Mouse (Mus musculus) granulocyte monocyte progenitor cell, adult 5-6 weeks (primary cell): Measurements from ENCODE around the gene Pex12. TPM values are rescaled to one million over a fixed set of nuclear protein-coding genes. Genes with fewer than 3 reads are reported as not detected.
"Not testable (repeated sequence)": the region's sequence is repeated elsewhere in the genome, so short reads cannot be mapped to it uniquely, and the experiment has no call there.

ENCODE experiments used
- ATAC-seq: replicated peaks from 2 replicates; pipeline ENCODE4 v1.8.0; 2016; ENCODE audit warnings: mild to moderate bottlenecking, moderate TSS enrichment, inconsistent platforms; ENCODE audit not compliant: poor library complexity, severe bottlenecking
- total RNA-seq, 2 experiments: library from RNA; stranded (forward) in 1 of 2; stranded (reverse) in 1 of 2; fragments of 200-712, 200-1000 nt in 1 of 2; fragments of >200 nt in 1 of 2; fragmentation: Nextera tagmentation in 1 of 2; gene quantifications; 2 replicates each; pipeline ENCODE4 v1.2.3; 2014 to 2017

The Pex12 gene
- total RNA-seq (2014; fragmentation: Nextera tagmentation): 5.8 and 9.0 TPM in 2 replicates
- 6.3 and 6.6 TPM in 2 replicates for total RNA-seq (2017)

DNA sequence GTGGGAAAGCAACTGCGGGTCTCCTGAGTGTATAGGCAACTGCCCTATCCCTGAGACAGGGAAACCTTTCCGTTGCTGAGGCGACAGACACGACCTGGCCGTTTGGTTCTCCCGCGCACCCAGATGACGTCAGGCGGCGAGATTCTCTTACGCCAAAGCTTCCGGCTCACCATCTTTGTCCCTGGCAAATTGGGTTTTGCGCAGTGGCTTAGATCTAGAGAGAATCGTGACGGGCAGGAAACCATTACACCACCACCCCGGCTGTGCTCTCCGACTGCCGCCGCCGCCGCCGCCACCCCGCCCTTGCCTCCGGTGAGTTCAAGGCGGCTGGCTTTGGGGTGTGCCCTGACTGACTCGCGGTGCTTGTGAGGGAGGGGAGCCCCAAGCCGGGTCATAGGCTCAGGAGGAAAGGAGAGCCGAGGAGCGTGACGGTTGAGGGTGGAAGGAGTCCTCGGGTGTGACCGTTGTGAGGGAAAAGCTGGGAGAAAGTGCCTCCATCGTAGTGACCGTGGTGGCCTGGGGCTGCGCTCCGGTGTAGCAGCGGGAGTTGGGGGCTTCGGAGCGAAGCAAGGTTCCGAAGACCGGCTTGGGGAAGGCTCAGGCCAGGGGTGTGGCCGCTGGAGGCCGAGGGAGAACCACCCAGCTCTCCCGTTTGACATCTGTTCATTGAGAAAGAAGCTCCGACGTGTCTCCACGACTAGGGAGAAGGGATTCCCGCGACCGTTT lies at the start of gene Pex12:
Gene Pex12 (minus strand): TSS at position 61 of the 726 bp plus-strand sequence.
- ATAC-seq: peak; percentile 80

DNA sequence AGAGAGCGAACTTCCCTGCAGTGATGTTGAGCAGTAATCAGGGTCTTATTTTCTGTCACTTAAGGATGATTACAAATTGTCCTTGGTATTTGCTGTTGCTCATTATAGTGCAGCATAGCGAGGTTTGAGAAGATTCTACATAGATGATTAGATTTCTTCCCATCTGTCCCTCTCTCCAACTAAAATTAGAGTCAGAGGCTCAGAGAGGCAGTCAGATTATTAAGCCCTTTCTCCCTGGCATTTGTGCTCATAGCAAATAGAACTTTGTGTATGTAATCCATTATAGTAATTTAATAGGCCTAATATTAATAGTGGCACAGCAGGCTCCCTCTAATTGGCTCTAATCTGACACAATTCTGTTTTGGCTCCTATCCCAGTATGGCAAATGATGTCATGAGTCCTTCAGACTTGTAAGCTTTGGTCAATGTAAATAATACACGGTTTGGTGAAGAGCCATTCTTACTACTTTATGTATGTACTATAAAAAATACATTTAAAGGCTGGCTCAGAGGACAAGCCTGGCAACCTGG lies 39.4 kb upstream of the Pex12 start:
- ATAC-seq: no peak

DNA sequence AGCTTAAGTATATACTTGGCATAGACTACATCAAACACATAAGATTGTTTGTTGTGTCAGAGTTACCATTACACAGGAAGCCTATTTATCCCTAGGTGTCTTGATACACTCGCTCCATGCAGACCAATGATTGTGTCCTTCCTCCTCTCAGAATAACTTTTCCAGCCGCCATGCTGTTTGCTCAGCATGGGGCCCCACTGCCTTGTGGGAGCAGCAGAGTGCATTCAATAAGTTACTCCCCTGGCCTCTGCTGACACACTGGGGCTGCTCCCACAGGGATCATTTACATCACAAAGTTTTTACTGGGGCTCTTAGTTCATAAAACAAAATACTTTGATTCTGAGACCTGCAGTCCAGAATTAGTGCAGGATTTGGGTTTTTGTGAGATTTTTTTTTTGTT lies 37.3 kb upstream of the Pex12 start:
- ATAC-seq: no peak

DNA sequence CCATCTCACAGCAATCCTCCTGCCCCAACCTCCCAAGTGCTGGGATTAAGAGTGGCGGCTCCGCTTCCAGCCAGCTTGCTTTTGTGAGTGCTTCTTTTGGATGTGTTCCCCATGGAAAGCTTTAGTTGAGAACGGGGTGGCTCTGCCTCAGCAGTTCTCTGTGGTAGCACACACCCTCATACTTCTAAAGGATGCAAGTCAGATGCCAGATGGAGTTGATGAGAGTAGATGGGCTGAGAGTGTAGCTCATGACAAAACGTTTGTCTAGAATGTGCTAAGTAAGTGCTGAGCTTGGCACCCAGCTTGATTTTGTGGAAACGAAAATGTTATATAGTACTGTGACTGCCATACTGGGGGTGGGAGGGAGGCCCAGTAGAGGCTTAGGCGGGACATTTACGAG lies 33.4 kb upstream of the Pex12 start:
- no peak for ATAC-seq

DNA sequence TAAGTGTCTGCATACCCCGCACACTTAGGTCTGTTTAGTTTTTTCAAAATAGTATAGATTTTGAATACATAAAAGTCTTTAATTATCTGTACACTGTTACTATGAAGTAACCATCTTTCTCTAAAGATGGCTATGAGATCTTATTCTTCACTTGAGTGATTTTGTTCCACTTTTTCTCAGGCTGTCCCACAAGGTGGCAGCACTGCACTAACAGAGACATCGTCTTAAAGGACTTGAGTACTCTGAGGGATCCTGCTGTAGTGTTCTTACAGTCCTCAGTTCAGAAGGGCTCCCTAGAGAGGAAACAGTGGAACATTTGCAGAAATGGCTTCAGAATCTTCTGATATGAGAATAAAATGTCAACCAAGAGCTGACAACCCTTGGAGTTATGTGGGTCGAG lies 25.0 kb upstream of the Pex12 start:
- ATAC-seq: peak; percentile 46

DNA sequence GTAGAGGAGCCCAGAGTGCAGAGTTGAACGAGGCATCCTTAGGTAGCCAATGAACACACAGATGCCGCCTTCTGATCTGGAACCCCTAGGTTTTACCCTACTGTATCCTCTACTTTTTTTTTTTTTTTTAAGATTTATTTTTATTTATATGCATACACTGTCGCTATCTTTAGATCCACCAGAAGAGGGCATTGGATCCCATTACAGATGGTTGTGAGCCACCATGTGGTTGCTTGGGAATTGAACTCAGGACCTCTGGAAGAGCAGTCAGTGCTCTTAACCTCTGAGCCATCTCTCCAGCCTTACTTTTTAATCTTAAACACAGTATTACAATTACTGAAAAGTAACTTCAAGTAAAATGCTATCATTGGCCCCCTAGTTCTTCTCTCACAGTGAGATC lies 24.3 kb upstream of the Pex12 start:
- not testable (repeated sequence) for ATAC-seq

DNA sequence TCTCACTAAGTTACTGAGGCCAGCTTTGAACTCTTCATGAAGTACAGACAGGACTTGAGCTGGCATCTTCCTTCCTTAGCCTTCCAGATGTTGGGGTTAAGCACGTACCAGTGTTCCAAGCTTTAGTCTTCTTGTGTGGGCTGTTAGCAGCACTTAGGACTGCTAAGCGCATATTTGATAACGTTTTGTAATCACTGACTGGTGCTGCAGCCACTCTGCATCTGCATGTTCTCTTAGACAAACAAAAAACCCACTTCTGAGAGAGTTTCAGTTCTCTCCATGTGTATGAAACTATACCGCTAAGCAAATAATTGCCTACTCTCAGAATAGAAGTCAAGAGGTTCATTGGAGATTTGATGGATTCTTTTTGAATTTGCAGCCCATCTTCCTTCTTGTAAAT lies 16.7 kb upstream of the Pex12 start:
- no peak for ATAC-seq

DNA sequence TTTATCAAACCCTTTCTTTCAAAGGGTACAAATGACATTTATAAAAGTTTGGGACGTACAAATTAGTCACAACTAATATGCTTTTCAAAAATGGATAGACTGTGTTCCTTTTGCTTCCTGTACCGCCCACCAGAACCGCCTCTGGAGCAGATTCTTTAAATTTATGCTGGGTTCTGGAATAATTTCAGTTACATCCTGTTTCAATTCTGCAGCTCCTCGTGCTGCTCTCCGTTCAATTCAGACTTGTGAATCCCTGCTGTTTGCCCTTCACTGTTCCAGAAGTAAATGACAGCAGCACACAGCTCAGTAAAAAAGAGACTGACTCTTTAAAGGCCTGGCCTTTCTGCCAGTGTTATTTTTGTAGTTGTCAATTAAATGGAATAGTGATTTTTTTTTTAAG lies 10.1 kb upstream of the Pex12 start:
- no peak for ATAC-seq

DNA sequence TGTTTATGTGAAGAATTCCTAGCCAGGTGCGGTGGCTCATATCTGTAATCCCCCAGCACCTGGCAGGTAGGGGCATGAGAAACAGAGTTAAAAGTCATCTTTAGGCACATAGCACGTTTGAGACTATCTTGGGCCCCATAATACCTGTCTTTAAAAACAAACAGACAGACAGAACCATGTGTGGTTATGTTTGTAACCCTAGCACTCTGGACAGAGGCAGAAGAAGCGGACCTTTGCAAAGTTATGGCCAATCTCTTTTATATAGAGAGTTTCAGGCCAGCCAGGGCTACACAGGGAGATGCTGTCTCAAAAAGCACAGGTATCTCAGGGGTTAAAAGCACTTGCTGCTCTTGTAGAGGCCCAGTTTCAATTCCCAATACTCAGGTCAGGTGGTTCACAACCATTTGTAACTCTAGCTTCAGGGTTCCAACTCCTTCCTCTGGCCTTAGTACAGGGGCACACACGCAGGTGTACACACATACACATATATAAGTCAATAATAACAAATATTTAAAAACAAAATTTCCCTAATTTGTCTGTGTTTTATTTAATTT lies 4.4 kb upstream of the Pex12 start:
- ATAC-seq: no peak

DNA sequence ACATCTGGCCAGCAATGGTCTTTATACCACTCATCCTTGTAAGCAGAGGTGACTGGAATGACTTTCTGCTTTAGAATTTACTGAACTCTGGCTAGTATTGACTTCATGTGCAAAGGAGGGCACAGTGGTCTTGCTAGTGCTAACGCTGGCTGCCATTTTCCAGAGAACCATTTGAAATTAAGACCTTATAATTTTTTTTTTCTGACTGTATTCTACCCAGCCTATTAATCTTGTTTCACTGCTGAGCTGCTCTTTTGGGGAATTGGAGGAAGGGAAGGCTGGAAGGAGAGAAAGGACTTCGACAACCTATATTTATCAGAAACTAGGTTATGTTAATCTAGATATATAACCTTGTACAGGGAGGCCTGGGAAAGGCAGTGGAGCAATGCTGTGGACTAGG lies 2.1 kb upstream of the Pex12 start:
- no peak for ATAC-seq

DNA sequence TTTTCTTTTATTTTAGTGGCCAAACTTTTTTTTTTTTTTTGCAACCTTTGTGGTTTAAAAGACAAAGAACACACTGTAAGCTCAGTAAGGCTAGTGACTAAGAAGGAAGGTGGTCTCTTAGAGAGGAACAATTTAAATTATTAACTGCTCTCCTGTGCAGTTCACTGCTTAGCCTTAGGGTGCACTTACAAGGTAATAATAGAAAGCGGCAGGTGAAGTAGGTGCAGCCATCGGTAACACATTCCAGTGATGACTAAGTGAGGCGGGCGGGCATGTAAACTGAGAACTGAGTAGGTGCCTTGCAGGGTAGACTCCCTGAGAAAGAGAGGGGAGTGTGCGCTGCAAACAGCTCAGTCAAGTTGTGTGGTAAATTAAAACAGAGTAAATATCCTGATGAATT lies 1.4 kb upstream of the Pex12 start:
- ATAC-seq: no peak

DNA sequence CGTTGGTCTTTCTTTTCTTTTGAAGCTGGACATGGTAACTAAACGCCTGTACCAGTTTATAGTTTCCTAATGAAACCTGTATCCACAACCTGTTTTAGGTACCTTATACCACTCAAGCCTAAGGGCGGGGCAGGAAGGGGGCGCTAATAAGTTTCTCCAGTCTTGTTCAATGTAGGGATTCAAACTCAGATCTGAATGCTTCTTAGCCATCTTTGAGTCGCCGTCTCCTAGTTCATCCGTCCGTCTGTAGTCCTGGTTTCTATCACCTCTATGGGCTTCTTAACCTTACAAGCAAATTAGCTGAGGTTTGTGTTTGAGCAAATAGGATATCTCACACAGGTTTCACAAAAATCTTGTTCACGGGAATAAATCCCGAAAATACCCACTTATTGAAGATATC lies 262 bp downstream of the Pex12 start:
- ATAC-seq: no peak

DNA sequence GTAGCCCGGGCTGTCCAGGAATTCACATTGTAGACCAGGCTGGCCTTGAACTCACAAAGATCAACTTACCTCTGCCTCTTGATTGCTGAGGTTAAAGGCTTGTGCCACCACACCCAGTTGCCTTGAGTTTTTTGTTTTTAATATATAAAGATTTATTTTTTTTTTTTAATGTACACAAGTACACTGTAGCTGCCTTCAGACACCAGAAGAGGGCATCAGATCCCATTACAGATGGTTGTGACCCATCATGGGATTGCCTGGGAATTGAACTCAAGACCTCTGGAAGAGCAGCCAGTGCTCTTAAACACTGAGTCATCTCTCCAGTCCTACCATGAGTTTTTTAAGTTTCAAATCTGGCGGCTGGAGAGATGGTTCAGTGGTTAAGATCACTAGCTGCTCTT lies 955 bp downstream of the Pex12 start:
- ATAC-seq: no peak

DNA sequence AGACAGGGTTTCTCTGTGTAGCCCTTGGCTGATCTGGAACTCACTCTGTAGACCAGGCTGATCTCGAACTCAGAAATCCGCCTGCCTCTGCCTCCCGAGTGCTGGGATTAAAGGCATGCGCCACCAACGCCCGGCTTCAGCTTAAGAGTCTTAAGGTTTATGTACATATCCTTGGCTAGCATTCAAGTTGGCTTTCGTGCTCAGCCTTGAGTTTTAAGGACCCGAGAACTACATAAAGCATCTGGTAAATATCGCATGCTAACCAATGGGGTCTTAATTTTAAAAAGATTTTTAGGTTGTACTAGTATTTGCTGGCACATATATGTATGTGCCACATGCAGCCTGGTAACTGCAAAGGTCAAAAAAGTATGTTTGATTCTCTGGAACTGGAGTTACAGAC lies 2.7 kb downstream of the Pex12 start:
- ATAC-seq: no peak

DNA sequence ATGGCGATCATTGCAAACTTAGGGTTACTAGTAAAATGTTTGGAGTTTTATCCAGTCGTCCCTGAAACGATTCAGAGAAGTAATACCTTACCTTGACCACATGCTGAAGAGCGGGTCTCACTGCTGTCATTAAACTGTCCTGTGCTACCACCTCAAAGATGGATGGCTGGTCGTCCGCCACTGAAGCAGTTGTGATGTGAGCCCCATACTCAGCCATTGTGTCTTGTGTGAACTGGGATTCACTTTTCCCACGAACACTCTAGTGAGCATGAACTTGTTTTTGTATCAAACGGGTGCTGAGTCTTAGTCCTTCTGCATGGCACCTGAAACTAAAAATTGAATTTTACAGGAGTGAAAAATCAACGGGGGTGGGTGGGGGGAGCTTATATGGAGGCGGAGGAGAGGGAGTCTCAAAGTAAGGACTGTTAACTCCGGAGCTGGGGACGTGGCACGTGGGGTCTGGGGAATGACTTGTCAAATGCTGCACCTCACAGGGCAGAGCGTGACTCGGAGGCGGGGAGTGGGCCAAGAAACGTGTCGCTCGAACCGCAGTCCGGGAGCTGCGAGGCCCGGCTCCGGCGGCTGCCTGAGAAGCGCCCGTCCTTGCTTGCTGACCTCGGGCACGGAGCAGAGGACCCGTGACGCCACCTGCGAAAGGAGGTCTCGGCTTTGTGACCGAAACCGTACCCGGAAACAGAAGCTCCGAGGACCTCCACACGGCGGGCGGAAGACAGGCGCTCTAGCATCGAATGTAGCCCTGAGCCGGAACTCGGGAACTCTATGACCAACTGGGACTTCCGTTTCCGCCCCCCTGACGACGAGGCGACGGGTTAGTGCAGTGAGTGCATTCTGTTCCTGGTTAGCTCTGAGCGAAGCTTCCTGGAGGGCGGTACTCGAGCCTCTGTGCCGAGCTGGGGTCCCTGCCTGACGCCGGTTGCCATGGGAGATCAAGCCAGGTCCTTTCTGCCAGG lies 3.9 kb downstream of the Pex12 start, which contains the start of gene Ap2b1:
Gene Ap2b1 (plus strand): TSS at position 800 of the 971 bp plus-strand sequence.
- ATAC-seq: peak; percentile 82

DNA sequence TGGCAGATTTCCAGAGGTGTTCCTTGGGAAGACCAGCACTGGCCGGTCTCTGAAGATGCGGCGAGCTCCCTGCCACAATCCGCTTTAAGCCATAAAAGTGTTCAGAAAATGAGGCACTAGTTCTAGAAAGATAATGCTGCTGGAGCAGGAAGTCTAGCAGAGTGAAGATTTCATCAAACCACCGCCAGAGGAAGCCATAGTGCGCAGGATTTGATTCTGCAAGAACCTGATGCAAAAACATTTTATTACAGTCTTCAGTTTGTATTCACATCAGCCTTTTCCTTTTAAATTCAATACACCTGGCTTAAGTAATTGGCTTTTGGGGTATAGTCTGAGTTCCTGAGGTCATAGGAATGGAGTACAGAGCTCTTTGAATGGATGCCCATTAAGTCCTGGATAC lies 4.6 kb downstream of the Pex12 start:
- no peak for ATAC-seq

DNA sequence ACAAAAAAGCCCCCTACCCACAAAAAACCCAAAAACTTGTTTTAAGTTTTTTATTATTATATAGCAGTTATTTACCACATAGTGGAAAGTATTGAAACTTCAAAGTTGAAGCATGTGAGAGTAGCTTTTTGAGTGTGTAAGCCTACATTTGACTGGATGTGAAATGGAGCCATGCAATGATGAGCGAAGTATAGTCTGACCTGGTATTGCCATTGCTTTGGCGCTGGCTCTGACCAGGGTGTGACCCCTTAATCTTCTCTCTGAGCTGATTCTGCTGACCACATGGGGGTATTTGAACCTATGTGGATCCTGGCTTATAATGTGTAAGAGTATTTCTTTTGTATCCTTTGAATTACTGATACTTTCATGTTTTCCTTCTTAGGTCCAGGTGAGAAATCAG lies 8.3 kb downstream of the Pex12 start:
- ATAC-seq: no peak

DNA sequence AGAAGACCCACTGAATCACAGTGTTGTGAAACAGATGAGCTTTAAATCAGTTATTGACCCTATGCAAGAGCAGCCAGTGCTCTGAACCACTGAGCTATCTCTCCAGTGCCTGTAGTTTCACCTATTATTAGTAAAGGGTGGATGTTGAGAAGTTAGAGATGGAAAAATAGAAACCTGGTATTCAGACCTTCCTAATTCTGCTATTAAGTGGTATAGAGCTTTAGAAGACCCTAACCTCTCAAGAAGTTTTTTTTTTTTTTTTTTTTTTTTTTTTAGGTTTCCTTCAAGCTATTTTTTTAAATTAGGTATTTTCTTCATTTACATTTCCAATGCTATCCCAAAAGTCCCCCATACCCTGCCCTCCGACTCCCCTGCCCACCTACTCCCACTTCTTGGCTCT lies 9.2 kb downstream of the Pex12 start:
- ATAC-seq: no peak

DNA sequence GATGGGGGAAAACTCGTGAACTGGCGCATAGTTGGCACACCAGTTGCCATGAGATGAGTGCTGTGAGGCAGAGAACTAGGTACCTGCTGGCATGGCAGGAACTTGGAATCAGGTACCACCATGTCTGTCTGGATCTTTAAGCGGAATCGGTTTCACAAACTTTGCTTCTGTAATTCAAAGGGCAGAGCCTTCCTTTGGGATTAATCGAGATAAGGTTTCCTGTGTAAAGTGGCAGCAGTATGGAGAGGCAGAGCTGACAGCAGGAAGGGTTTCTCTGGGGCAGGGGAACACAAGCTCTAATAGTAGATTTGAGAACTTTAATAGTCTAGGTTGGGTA lies 10.2 kb downstream of the Pex12 start:
- ATAC-seq: no peak

DNA sequence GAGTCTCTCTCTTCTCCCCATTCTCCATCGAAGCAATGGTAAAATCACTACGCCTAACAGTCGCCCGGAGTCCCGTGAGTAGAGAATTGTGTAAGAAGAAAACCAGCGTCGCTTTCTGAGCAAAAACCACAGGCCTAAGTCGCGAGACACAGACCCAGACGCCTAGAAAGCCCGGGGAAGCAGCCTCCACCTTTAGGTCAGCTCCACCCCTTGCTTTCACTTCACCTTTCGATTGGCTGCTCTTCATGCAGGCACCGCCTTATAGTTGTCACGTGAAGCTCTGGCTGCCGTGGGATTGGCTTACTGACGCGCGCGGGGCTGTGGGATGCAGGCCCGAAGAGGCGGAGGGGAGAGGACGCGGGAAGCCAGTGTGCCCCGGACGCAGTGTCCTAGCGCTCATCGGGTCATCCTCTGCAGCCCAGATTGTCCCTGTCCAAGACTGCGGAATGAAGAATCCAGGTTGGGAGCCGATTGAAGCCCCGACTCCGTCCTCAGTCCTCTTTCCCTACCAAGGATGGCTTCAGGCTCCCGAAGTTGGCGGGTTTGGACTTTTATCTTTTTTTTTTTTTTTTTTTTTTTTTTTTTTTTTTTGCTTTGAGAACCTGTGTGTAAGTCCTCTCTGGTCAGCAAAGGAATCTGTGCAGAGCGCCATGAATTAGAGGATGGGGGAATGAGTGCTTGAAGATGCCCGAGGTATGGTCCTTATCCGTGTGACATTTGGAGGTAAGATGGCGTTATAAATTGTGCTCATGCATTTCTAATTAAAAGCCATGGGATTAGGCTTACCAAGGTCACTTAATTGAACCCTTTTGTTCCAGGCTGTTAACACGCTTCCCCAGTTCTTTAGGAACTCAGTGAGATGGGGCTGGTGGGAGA lies 10.8 kb downstream of the Pex12 start:
- peak; percentile 99 for ATAC-seq
